Mouse (Mus musculus): ENCODE data around the gene Adamts1. TPM values are rescaled to one million over a fixed set of nuclear protein-coding genes. Genes with fewer than 3 reads are reported as not detected.

The Adamts1 gene
- polyA plus RNA-seq (2017; shearing (Covaris generic)) = 0.08 TPM

GRCm38 (mm10) chr16:85802954-85803353, at the start of gene Adamts1:
TSS of gene Adamts1 (minus strand) at chr16:85803113.

Other genes with a start within 250 kb of the Adamts1 start
- gene Cyyr1, start 249.7 kb downstream of the Adamts1 start, polyA plus RNA-seq (2017; shearing (Covaris generic)) = not detected
- 0.02 TPM for gene Adamts5, start 98.7 kb upstream of the Adamts1 start, polyA plus RNA-seq (2017; shearing (Covaris generic))

Data from CD4-positive, CD25-positive, alpha-beta regulatory T cell (primary cell).